Mouse (Mus musculus) heart, postnatal 0 days (tissue): ENCODE data around the gene Alyref.

Source experiments
- CTCF ChIP-seq: IDR thresholded peaks from 2 replicates; pipeline ENCODE4 v1.5.1; 2016; ENCODE audit warnings: antibody characterized with exemption, control low read depth, low read depth
- EP300 ChIP-seq: IDR thresholded peaks from 2 replicates; pipeline ENCODE4 v1.6.1; 2016; ENCODE audit warnings: antibody characterized with exemption, low read depth

DNA sequence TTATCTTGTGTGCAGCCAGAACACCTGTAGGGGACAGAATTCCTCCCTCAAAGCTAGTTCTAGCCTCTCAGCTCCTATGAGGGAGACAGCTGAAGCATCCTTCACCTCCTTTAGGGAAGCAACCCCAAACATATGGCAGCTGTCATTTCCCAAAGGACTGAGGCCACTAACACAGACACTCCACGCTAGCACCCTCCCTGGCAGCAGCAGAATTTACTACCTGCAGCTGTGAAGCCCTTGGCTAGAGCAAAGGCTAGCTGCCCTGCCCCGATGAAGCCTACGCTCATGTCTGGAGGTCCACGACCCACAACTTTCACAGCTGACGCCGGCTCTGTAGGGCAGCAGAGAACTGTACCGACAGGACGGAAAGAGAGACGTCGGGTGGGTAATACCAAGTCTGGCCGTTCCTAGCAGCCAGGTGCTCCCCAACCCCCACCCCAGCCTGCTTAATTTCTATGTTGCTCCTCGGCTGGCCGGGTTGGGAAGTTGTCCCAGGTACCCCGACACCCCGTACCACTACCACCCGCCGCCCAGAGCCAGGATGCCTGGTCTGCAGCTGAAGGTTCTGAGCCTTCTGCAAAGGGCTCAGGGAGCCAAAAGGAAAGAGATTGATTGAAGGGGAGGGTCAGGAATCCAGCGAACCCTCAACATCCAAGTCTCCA is 44.9 kb upstream of the Alyref start:
- no peak for TF ChIP-seq CTCF
- no peak for TF ChIP-seq EP300
